Mouse (Mus musculus): ENCODE measurements around the gene Mtus2. TPM values are rescaled to one million over a fixed set of nuclear protein-coding genes. Genes with fewer than 3 reads are reported as not detected.

The Mtus2 gene
- polyA plus RNA-seq, 1 experiment from 2014 or later, result 3.5 TPM

- 54% methylated on average over 2 of the region's 2 CpGs for WGBS
- H3K9me3 ChIP-seq, result no peaks in the 10 kb centered on the region
- H3K4me1 ChIP-seq, result no peaks in the 10 kb centered on the region
- no peaks in the 10 kb centered on the region for H3K36me3 ChIP-seq (replicated peaks)
- no peak for DNase-seq (ENCODE audit: extremely low spot score, low spot score)
- H3K27ac ChIP-seq, result no peak overlapping the region
- peaks cover 1% of the 10 kb centered on the region; the same call in 1 of the 2 replicates for H3K27me3 ChIP-seq (ENCODE audit: poor library complexity, severe bottlenecking)
- H3K4me3 ChIP-seq, result no peak overlapping the region
Measured at GRCm38 (mm10) chr5:147964776-147965175, 7.7 kb downstream of the Mtus2 start.

GRCm38 (mm10) chr5:147966646-147967045, 9.5 kb downstream of the Mtus2 start:
- Histone ChIP-seq H3K4me3 (no peak overlapping the region), H3K36me3 (replicated peaks) (no peaks in the 10 kb centered on the region), H3K9me3 (no peaks in the 10 kb centered on the region), H3K27me3 (ENCODE audit: poor library complexity, severe bottlenecking) (no peaks in the 10 kb centered on the region), H3K4me1 (no peaks in the 10 kb centered on the region), H3K27ac (no peak overlapping the region)
- WGBS, result 85% methylated on average over 7 of the region's 7 CpGs
- DNase-seq (ENCODE audit: extremely low spot score, low spot score), result no peak

GRCm38 (mm10) chr5:147969566-147969965, 12.4 kb downstream of the Mtus2 start:
- no peaks in the 10 kb centered on the region for H3K27me3 ChIP-seq (ENCODE audit: poor library complexity, severe bottlenecking)
- no peak for DNase-seq (ENCODE audit: extremely low spot score, low spot score)
- H3K27ac ChIP-seq, result no peak overlapping the region
- WGBS, result 88% methylated on average over 5 of the region's 5 CpGs
- H3K36me3 ChIP-seq (replicated peaks), result no peaks in the 10 kb centered on the region
- no peaks in the 10 kb centered on the region for H3K4me1 ChIP-seq
- H3K9me3 ChIP-seq, result no peaks in the 10 kb centered on the region
- H3K4me3 ChIP-seq, result no peak overlapping the region

GRCm38 (mm10) chr5:147976001-147976400, 18.9 kb downstream of the Mtus2 start:
- WGBS, result 69% methylated on average over 13 of the region's 13 CpGs
- no peaks in the 10 kb centered on the region for H3K4me1 ChIP-seq
- no peak overlapping the region for H3K27ac ChIP-seq
- H3K4me3 ChIP-seq, result no peak overlapping the region
- no peaks in the 10 kb centered on the region for H3K27me3 ChIP-seq (ENCODE audit: poor library complexity, severe bottlenecking)
- H3K9me3 ChIP-seq, result no peaks in the 10 kb centered on the region
- DNase-seq (ENCODE audit: extremely low spot score, low spot score), result no peak
- H3K36me3 ChIP-seq (replicated peaks), result no peaks in the 10 kb centered on the region

GRCm38 (mm10) chr5:147980606-147981005, 23.5 kb downstream of the Mtus2 start:
- no peak overlapping the region for H3K27ac ChIP-seq
- H3K4me1 ChIP-seq, result no peaks in the 10 kb centered on the region
- H3K36me3 ChIP-seq (replicated peaks), result no peaks in the 10 kb centered on the region
- H3K9me3 ChIP-seq, result no peaks in the 10 kb centered on the region
- 87% methylated on average over 13 of the region's 13 CpGs for WGBS
- no peaks in the 10 kb centered on the region for H3K27me3 ChIP-seq (ENCODE audit: poor library complexity, severe bottlenecking)
- H3K4me3 ChIP-seq, result no peak overlapping the region
- no peak for DNase-seq (ENCODE audit: extremely low spot score, low spot score)

- H3K4me3 ChIP-seq, result no peak overlapping the region
- peaks cover 7% of the 10 kb centered on the region for H3K4me1 ChIP-seq
- no peak overlapping the region for H3K27ac ChIP-seq
- no peak for DNase-seq (ENCODE audit: extremely low spot score, low spot score)
- no peaks in the 10 kb centered on the region for H3K27me3 ChIP-seq (ENCODE audit: poor library complexity, severe bottlenecking)
- no peaks in the 10 kb centered on the region for H3K36me3 ChIP-seq (replicated peaks)
- peaks cover 6% of the 10 kb centered on the region; the same call in 1 of the 2 replicates for H3K9me3 ChIP-seq
- 83% methylated on average over 4 of the region's 4 CpGs for WGBS
Measured at GRCm38 (mm10) chr5:147990289-147990688, 33.2 kb downstream of the Mtus2 start.

GRCm38 (mm10) chr5:147990775-147991174, 33.7 kb downstream of the Mtus2 start:
- Histone ChIP-seq H3K27ac (no peak overlapping the region), H3K27me3 (ENCODE audit: poor library complexity, severe bottlenecking) (no peaks in the 10 kb centered on the region), H3K4me1 (peaks cover 7% of the 10 kb centered on the region), H3K9me3 (peaks cover 6% of the 10 kb centered on the region; the same call in 1 of the 2 replicates), H3K36me3 (replicated peaks) (no peaks in the 10 kb centered on the region), H3K4me3 (no peak overlapping the region)
- WGBS, result 88% methylated on average over 10 of the region's 10 CpGs
- DNase-seq (ENCODE audit: extremely low spot score, low spot score), result no peak

- peak overlapping the region; percentile 19; the same call in 1 of the 2 replicates for H3K4me3 ChIP-seq
- no peaks in the 10 kb centered on the region for H3K36me3 ChIP-seq (replicated peaks)
- WGBS, result 25% methylated on average over 20 of the region's 20 CpGs
- peaks cover 7% of the 10 kb centered on the region for H3K4me1 ChIP-seq
- no peaks in the 10 kb centered on the region for H3K9me3 ChIP-seq
- H3K27ac ChIP-seq, result no peak overlapping the region
- H3K27me3 ChIP-seq (ENCODE audit: poor library complexity, severe bottlenecking), result no peaks in the 10 kb centered on the region
- peak; percentile 75 for DNase-seq (ENCODE audit: extremely low spot score, low spot score)
Measured at GRCm38 (mm10) chr5:147992581-147993378, 35.7 kb downstream of the Mtus2 start.

- no peaks in the 10 kb centered on the region for H3K36me3 ChIP-seq (replicated peaks)
- H3K27me3 ChIP-seq (ENCODE audit: poor library complexity, severe bottlenecking), result no peaks in the 10 kb centered on the region
- H3K9me3 ChIP-seq, result no peaks in the 10 kb centered on the region
- H3K27ac ChIP-seq, result no peak overlapping the region
- H3K4me1 ChIP-seq, result peaks cover 6% of the 10 kb centered on the region; the same call in 1 of the 2 replicates
- no peak for DNase-seq (ENCODE audit: extremely low spot score, low spot score)
- 39% methylated on average over 4 of the region's 4 CpGs for WGBS
- H3K4me3 ChIP-seq, result no peak overlapping the region
Measured at GRCm38 (mm10) chr5:148005263-148005662, 48.1 kb downstream of the Mtus2 start.

- Histone ChIP-seq H3K36me3 (replicated peaks) (no peaks in the 10 kb centered on the region), H3K9me3 (peaks cover 3% of the 10 kb centered on the region; the same call in 1 of the 2 replicates), H3K27ac (no peak overlapping the region), H3K4me3 (no peak overlapping the region), H3K4me1 (no peaks in the 10 kb centered on the region), H3K27me3 (ENCODE audit: poor library complexity, severe bottlenecking) (no peaks in the 10 kb centered on the region)
- 86% methylated on average over 5 of the region's 5 CpGs for WGBS
- DNase-seq (ENCODE audit: extremely low spot score, low spot score), result no peak
Measured at GRCm38 (mm10) chr5:148012156-148012555, 55.0 kb downstream of the Mtus2 start.

GRCm38 (mm10) chr5:148014133-148014854, 57.2 kb downstream of the Mtus2 start:
- Histone ChIP-seq H3K27ac (no peak overlapping the region), H3K9me3 (peaks cover 5% of the 10 kb centered on the region; the same call in 1 of the 2 replicates), H3K4me1 (no peaks in the 10 kb centered on the region), H3K4me3 (no peak overlapping the region), H3K27me3 (ENCODE audit: poor library complexity, severe bottlenecking) (no peaks in the 10 kb centered on the region), H3K36me3 (replicated peaks) (no peaks in the 10 kb centered on the region)
- WGBS, result 83% methylated on average over 6 of the region's 6 CpGs
- DNase-seq (ENCODE audit: extremely low spot score, low spot score), result no peak

- Histone ChIP-seq H3K4me3 (no peak overlapping the region), H3K4me1 (no peaks in the 10 kb centered on the region), H3K27ac (no peak overlapping the region), H3K36me3 (replicated peaks) (no peaks in the 10 kb centered on the region), H3K27me3 (ENCODE audit: poor library complexity, severe bottlenecking) (no peaks in the 10 kb centered on the region), H3K9me3 (peaks cover 5% of the 10 kb centered on the region; the same call in 1 of the 2 replicates)
- WGBS, result 87% methylated on average over 8 of the region's 8 CpGs
- DNase-seq (ENCODE audit: extremely low spot score, low spot score), result no peak
Measured at GRCm38 (mm10) chr5:148015383-148015782, 58.3 kb downstream of the Mtus2 start.

- Histone ChIP-seq H3K36me3 (replicated peaks) (no peaks in the 10 kb centered on the region), H3K9me3 (peaks cover 3% of the 10 kb centered on the region; the same call in 1 of the 2 replicates), H3K4me1 (no peaks in the 10 kb centered on the region), H3K27me3 (ENCODE audit: poor library complexity, severe bottlenecking) (no peaks in the 10 kb centered on the region), H3K4me3 (no peak overlapping the region), H3K27ac (no peak overlapping the region)
- 89% methylated on average over 11 of the region's 11 CpGs for WGBS
- no peak for DNase-seq (ENCODE audit: extremely low spot score, low spot score)
Measured at GRCm38 (mm10) chr5:148017371-148017770, 60.3 kb downstream of the Mtus2 start.

Measured in forebrain, embryonic 10.5 days (tissue).